Comparison of ENCODE assay signal across 9 mouse cellular contexts in genomic region chr2:167112737-167113136, GRCm38 (mm10). TPM values are rescaled to one million over a fixed set of nuclear protein-coding genes. Genes with fewer than 3 reads are reported as not detected.
DNase-seq lines count a peak whose midpoint lies in the region; ATAC-seq lines count a peak whose summit lies in the region.
"Had no signal": no experiment of that assay in that cellular context is flagged by ENCODE, and none has a peak within 500 bp of the region (broad histone marks: within the 10 kb centered on the region; RNA-seq: fewer than 3 reads in every experiment).

No protein-coding gene starts in this region.

- no peaks in the 10 kb centered on the region for H3K9me3 ChIP-seq in forebrain, embryonic 14.5 days (replicated peaks; ENCODE audit: control insufficient read depth, low read length)
- no peaks in the 10 kb centered on the region for H3K9me3 ChIP-seq in hindbrain, embryonic 13.5 days
- H3K9me3 ChIP-seq: limb, embryonic 15.5 days had no signal

- ATAC-seq in forebrain, embryonic 14.5 days = peak; percentile 87
- ATAC-seq in hindbrain, embryonic 13.5 days (ENCODE audit: low FRiP score) = peak; percentile 77

- no peak overlapping the region for H3K9ac ChIP-seq in forebrain, embryonic 14.5 days (ENCODE audit: low read length)
- H3K9ac ChIP-seq in hindbrain, embryonic 13.5 days = no peak overlapping the region
- H3K9ac ChIP-seq: limb, embryonic 15.5 days had no signal

- no peak overlapping the region for H3K4me3 ChIP-seq in forebrain, embryonic 14.5 days (ENCODE audit: low read depth, low read length)
- no peak overlapping the region for H3K4me3 ChIP-seq in hindbrain, embryonic 13.5 days
- H3K4me3 ChIP-seq: limb, embryonic 15.5 days had no signal

- no peaks in the 10 kb centered on the region for H3K27me3 ChIP-seq in forebrain, embryonic 14.5 days (replicated peaks; ENCODE audit: control insufficient read depth, insufficient read depth, low read length)
- no peaks in the 10 kb centered on the region for H3K27me3 ChIP-seq in hindbrain, embryonic 13.5 days
- H3K27me3 ChIP-seq: limb, embryonic 15.5 days had no signal

- DNase-seq in Muller cell, postnatal 12 days (ENCODE audit: inconsistent ontology term) = peak; percentile 55
- DNase-seq in cerebellum, adult 18-20 months = peak; percentile 76 to 82
- DNase-seq in forebrain, embryonic 14.5 days (ENCODE audit: low spot score) = peak; percentile 87
- peak; percentile 41 for DNase-seq in layer of hippocampus, adult 9-11 months
- peak; percentile 86 for DNase-seq in lung, postnatal 36 days
- DNase-seq in right cerebral cortex, adult 2 months (ENCODE audit: low spot score in 2 of 2) = peak; percentile 87 to 92
- peak; percentile 85 for DNase-seq in urinary bladder, postnatal 14 days (ENCODE audit: low spot score)

- H3K27ac ChIP-seq in forebrain, embryonic 14.5 days (ENCODE audit: low read depth, low read length) = no peak overlapping the region
- H3K27ac ChIP-seq in hindbrain, embryonic 13.5 days = no peak overlapping the region
- H3K27ac ChIP-seq: limb, embryonic 15.5 days had no signal

- 0 out of 2 replicates have a peak, but pooled peaks cover 5% of the 10 kb centered on the region for H3K4me1 ChIP-seq in forebrain, embryonic 14.5 days (ENCODE audit: control insufficient read depth, insufficient read depth, low read length)
- H3K4me1 ChIP-seq in hindbrain, embryonic 13.5 days (replicated peaks) = peaks cover 7% of the 10 kb centered on the region

- WGBS in forebrain, embryonic 14.5 days = 44% methylated on average over 6 of the region's 6 CpGs
- WGBS in hindbrain, embryonic 13.5 days = 46% methylated on average over 6 of the region's 6 CpGs

- H3K36me3 ChIP-seq in forebrain, embryonic 14.5 days (ENCODE audit: control insufficient read depth, insufficient read depth, low read length) = no peaks in the 10 kb centered on the region
- no peaks in the 10 kb centered on the region for H3K36me3 ChIP-seq in hindbrain, embryonic 13.5 days
- H3K36me3 ChIP-seq: limb, embryonic 15.5 days had no signal

- H3K4me2 ChIP-seq in forebrain, embryonic 14.5 days (ENCODE audit: low read length) = no peak overlapping the region
- H3K4me2 ChIP-seq in hindbrain, embryonic 13.5 days = no peak overlapping the region
- H3K4me2 ChIP-seq: limb, embryonic 15.5 days had no signal

RNA-seq across cellular contexts. Expression of gene Znfx1, which starts 49.9 kb away (rescaled TPM):
- polyA plus RNA-seq in forebrain, embryonic 14.5 days (2014; fragmentation: Nextera tagmentation; extraction: Ambion mirVana) = 4.9 and 5.9 TPM in 2 replicates
- polyA plus RNA-seq in hindbrain, embryonic 13.5 days (2015; fragmentation: Nextera tagmentation; extraction: Ambion mirVana) = 6.5 and 7.8 TPM in 2 replicates
